Mouse (Mus musculus) subcutaneous adipose tissue, adult 2 months (tissue): ENCODE results near the gene Mesd. TPM values are rescaled to one million over a fixed set of nuclear protein-coding genes. Genes with fewer than 3 reads are reported as not detected.

ENCODE experiments used
- polyA plus RNA-seq: library from polyadenylated mRNA; depleted of rRNA; stranded (reverse); fragments of >200 nt; gene quantifications from 2 replicates; pipeline ENCODE4 v1.2.3, GENCODE M21; 2012; ENCODE audit warnings: low replicate concordance; rRNA removed

Mesd gene
- 14.5 and 30.7 TPM in 2 replicates for polyA plus RNA-seq

DNA sequence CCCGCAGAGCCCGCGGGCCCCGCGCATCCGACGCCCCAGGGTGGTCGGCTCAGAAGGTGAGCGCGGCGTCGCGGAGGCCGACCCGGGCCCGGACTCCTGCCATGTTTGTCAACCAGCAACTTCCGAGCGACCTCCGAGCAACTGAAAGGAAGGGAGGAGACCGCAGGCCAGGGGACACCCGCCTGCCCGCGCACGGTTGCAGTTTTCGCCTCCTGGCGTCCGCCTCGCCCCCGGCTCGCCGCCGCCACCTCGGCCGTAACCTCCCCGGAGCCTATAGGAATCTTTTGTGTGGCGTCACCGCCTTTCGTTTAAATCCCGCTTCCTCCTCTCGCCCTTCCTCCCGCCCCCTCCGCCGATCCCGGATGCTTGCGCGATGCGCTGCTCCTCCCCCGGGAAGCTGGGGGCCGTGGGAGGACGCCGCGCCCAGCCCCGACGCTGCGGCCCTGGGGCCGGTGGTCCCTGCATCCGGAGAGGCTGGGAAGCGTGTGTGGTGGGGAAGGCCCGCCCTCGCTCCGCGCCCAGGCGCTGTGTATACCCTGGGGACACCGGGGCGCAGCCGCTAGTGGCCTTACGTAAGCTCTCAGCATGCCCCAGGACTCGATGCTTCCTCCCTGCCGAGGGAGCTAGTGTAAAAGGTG, at the start of gene Mesd, which contains the start of gene Tlnrd1:
TSS of gene Mesd (plus strand) at position 446 of the 638 bp plus-strand sequence.
TSS of gene Tlnrd1 (minus strand) at position 285 of the 638 bp plus-strand sequence.

Other genes starting within 250 kb of the Mesd start
- gene Il16, start 138.7 kb upstream of the Mesd start, polyA plus RNA-seq: 14.6 and 15.2 TPM in 2 replicates
- 0.76 TPM in 1 of 2 replicates, not detected in the other for gene Cfap161, start 89.6 kb upstream of the Mesd start, polyA plus RNA-seq
- gene Tlnrd1, start 161 bp upstream of the Mesd start, polyA plus RNA-seq: 18.0 and 43.8 TPM in 2 replicates
- gene Cemip, start 202.0 kb downstream of the Mesd start, polyA plus RNA-seq: 0.01 and 1.5 TPM in 2 replicates